Mouse (Mus musculus) hindbrain, postnatal 0 days (tissue): ENCODE data around the gene Ugt2b34. TPM values are rescaled to one million over a fixed set of nuclear protein-coding genes. Genes with fewer than 3 reads are reported as not detected.
"Not testable (repeated sequence)": the region's sequence is repeated elsewhere in the genome, so short reads cannot be mapped to it uniquely, and the experiment has no call there.

Experiments
- ATAC-seq: fragments of 200-750 bp; cut with Nextera tagmentation; 2 replicates; pipeline ENCODE4 v1.8.0; 2017; ENCODE audit warnings: mild to moderate bottlenecking, moderate TSS enrichment, moderate library complexity
- DNase-seq: peaks from one replicate; pipeline ENCODE4 v3.0.0-alpha.2; 2015; ENCODE audit warnings: low spot score
- H3K27ac ChIP-seq: fragments of 300-500 bp; sonication (generic); 2 replicates; pipeline ENCODE4 v1.5.1; 2014; ENCODE audit warnings: mild to moderate bottlenecking
- H3K27me3 ChIP-seq: fragments of 300-500 bp; sonication (generic); 2 replicates; pipeline ENCODE4 v1.6.1; 2014; ENCODE audit warnings: low read length, mixed read lengths; ENCODE audit not compliant: insufficient read depth
- H3K36me3 ChIP-seq: fragments of 300-500 bp; sonication (generic); 2 replicates; pipeline ENCODE4 v1.6.1; 2014; ENCODE audit warnings: low read length, mixed read lengths; ENCODE audit not compliant: insufficient read depth
- H3K4me1 ChIP-seq: fragments of 300-500 bp; sonication (generic); 2 replicates; pipeline ENCODE4 v1.6.1; 2014; ENCODE audit warnings: antibody characterized with exemption, low read length, mixed read lengths; ENCODE audit not compliant: insufficient read depth
- H3K4me2 ChIP-seq: fragments of 300-500 bp; sonication (generic); 2 replicates; pipeline ENCODE4 v1.6.1; 2014; ENCODE audit warnings: low read depth, mild to moderate bottlenecking, low read length, moderate library complexity, mixed read lengths
- H3K4me3 ChIP-seq: fragments of 300-500 bp; sonication (generic); 2 replicates; pipeline ENCODE4 v1.5.1; 2014; ENCODE audit warnings: low read length
- H3K9ac ChIP-seq: fragments of 300-500 bp; sonication (generic); replicated peaks from 2 replicates; pipeline ENCODE4 v1.6.1; 2014; ENCODE audit warnings: mild to moderate bottlenecking, low read length, moderate library complexity, mixed read lengths
- H3K9me3 ChIP-seq: fragments of 300-500 bp; sonication (generic); 2 replicates; pipeline ENCODE4 v1.6.1; 2016; ENCODE audit warnings: low read length, mixed read lengths
- CTCF ChIP-seq: IDR thresholded peaks from 2 replicates; pipeline ENCODE4 v1.5.1; 2016; ENCODE audit warnings: antibody characterized with exemption, control low read depth, low read depth
- WGBS: fragments of 180-500 bp; shearing (Covaris S2); extraction: QIAGEN DNeasy Blood & Tissue Kit; methylation state at CpG from one replicate; pipeline ENCODE4 v1.1.7; 2014; 5-methylcytosine and 5-hydroxymethylcytosine counted together
- polyA plus RNA-seq: library from polyadenylated mRNA; unstranded; fragments of >200 nt; fragmentation: Nextera tagmentation; extraction: Ambion mirVana; gene quantifications from 2 replicates; pipeline ENCODE4 v1.2.1, GENCODE M21; 2015
- total RNA-seq: library from RNA; depleted of rRNA; stranded (reverse); fragments of >200 nt; gene quantifications from 2 replicates; pipeline ENCODE4 v1.2.3, GENCODE M21; 2014

The Ugt2b34 gene
- total and polyA plus RNA-seq, 2 experiments from 2014 or later, result not detected

- no peak overlapping the region for H3K4me3 ChIP-seq
- H3K4me1 ChIP-seq, result no peaks in the 10 kb centered on the region
- H3K27me3 ChIP-seq, result no peaks in the 10 kb centered on the region
- 94% methylated on average over 1 of the region's 1 CpGs for WGBS
- no peak overlapping the region for H3K27ac ChIP-seq
- H3K9me3 ChIP-seq, result no peaks in the 10 kb centered on the region
- DNase-seq, result no peak
- no peaks in the 10 kb centered on the region for H3K36me3 ChIP-seq
- H3K4me2 ChIP-seq, result no peak overlapping the region
- H3K9ac ChIP-seq, result no peak overlapping the region
- ATAC-seq, result no peak
- TF ChIP-seq CTCF, result no peak
Observed at GRCm38 (mm10) chr5:86888420-86888819, 18.3 kb downstream of the Ugt2b34 start.

- DNase-seq (no peak), ATAC-seq (no peak)
- TF ChIP-seq CTCF, result no peak
- Histone ChIP-seq H3K4me1 (no peaks in the 10 kb centered on the region), H3K4me3 (no peak overlapping the region), H3K9ac (no peak overlapping the region), H3K36me3 (no peaks in the 10 kb centered on the region), H3K9me3 (no peaks in the 10 kb centered on the region), H3K4me2 (no peak overlapping the region), H3K27me3 (no peaks in the 10 kb centered on the region), H3K27ac (no peak overlapping the region)
- WGBS, result 85% methylated on average over 1 of the region's 1 CpGs
Observed at GRCm38 (mm10) chr5:86887081-86887480, 19.7 kb downstream of the Ugt2b34 start.

GRCm38 (mm10) chr5:86886620-86887019 is 20.1 kb downstream of the Ugt2b34 start:
- ATAC-seq (no peak), DNase-seq (peak; percentile 65)
- Histone ChIP-seq H3K9me3 (no peaks in the 10 kb centered on the region), H3K4me3 (no peak overlapping the region), H3K4me1 (no peaks in the 10 kb centered on the region), H3K9ac (no peak overlapping the region), H3K4me2 (no peak overlapping the region), H3K27me3 (no peaks in the 10 kb centered on the region), H3K36me3 (no peaks in the 10 kb centered on the region), H3K27ac (no peak overlapping the region)
- peak; percentile 59 for TF ChIP-seq CTCF
- 45% methylated on average over 3 of the region's 3 CpGs for WGBS

GRCm38 (mm10) chr5:86871877-86872276 is 34.9 kb downstream of the Ugt2b34 start:
- ATAC-seq (no peak), DNase-seq (no peak)
- no peak overlapping the region for H3K4me2 ChIP-seq

GRCm38 (mm10) chr5:86858336-86858735 is 48.4 kb downstream of the Ugt2b34 start:
- H3K9me3 ChIP-seq, result no peaks in the 10 kb centered on the region
- H3K4me2 ChIP-seq, result no peak overlapping the region
- ATAC-seq (no peak), DNase-seq (no peak)
- H3K27ac ChIP-seq, result no peak overlapping the region
- WGBS, result 48% methylated on average over 3 of the region's 3 CpGs
- TF ChIP-seq CTCF, result no peak
- H3K27me3 ChIP-seq, result no peaks in the 10 kb centered on the region
- H3K4me1 ChIP-seq, result no peaks in the 10 kb centered on the region
- no peak overlapping the region for H3K4me3 ChIP-seq
- no peak overlapping the region for H3K9ac ChIP-seq
- H3K36me3 ChIP-seq, result no peaks in the 10 kb centered on the region

More at GRCm38 (mm10) chr5:86871877-86872276, 34.9 kb downstream of the Ugt2b34 start:
- WGBS, result 25% methylated on average over 1 of the region's 1 CpGs
- no peak for TF ChIP-seq CTCF
- Histone ChIP-seq H3K27ac (no peak overlapping the region), H3K27me3 (no peaks in the 10 kb centered on the region), H3K9me3 (no peaks in the 10 kb centered on the region), H3K9ac (no peak overlapping the region), H3K4me3 (no peak overlapping the region), H3K4me1 (no peaks in the 10 kb centered on the region), H3K36me3 (no peaks in the 10 kb centered on the region)

GRCm38 (mm10) chr5:86857682-86858081 is 49.1 kb downstream of the Ugt2b34 start:
- DNase-seq (no peak), ATAC-seq (no peak)
- Histone ChIP-seq H3K36me3 (no peaks in the 10 kb centered on the region), H3K9ac (no peak overlapping the region), H3K9me3 (no peaks in the 10 kb centered on the region), H3K4me2 (no peak overlapping the region), H3K27me3 (no peaks in the 10 kb centered on the region), H3K4me1 (no peaks in the 10 kb centered on the region), H3K27ac (no peak overlapping the region), H3K4me3 (no peak overlapping the region)
- no peak for TF ChIP-seq CTCF
- 13% methylated on average over 1 of the region's 1 CpGs for WGBS

- DNase-seq, H3K9me3 ChIP-seq, H3K27ac ChIP-seq, H3K36me3 ChIP-seq, ATAC-seq, H3K4me1 ChIP-seq, H3K9ac ChIP-seq, H3K4me3 ChIP-seq, H3K27me3 ChIP-seq, H3K4me2 ChIP-seq: not testable (repeated sequence)
- 71% methylated on average over 13 of the region's 13 CpGs for WGBS
Observed at GRCm38 (mm10) chr5:86856505-86856904, 50.2 kb downstream of the Ugt2b34 start.
